Mouse (Mus musculus) MEL (cell line): Measurements from ENCODE around the gene Gmds. TPM values are rescaled to one million over a fixed set of nuclear protein-coding genes. Genes with fewer than 3 reads are reported as not detected.

ENCODE experiments used
- DNase-seq: peaks from one replicate; pipeline ENCODE4 v3.0.0; 2011; ENCODE audit warnings: low read depth, low spot score
- H3K27ac ChIP-seq: 2 replicates; pipeline ENCODE4 v1.5.1; 2012; ENCODE audit warnings: low read depth, mild to moderate bottlenecking, control low read depth, low read length, moderate library complexity; ENCODE audit not compliant: control insufficient read depth
- H3K27me3 ChIP-seq, 2 experiments: fragments of 150-350 bp in 1 of 2; sonication (generic) in 1 of 2; 2 replicates each; pipeline ENCODE4 v1.6.1; 2012; ENCODE audit warnings: low read length in 2 of 2, mild to moderate bottlenecking in 2 of 2, improper control_type of control experiment in 1 of 2, moderate library complexity in 1 of 2; ENCODE audit not compliant: insufficient read depth in 2 of 2, control insufficient read depth in 1 of 2
- H3K36me3 ChIP-seq, 2 experiments: 2 replicates each; pipeline ENCODE4 v1.6.1; 2012 to 2014; ENCODE audit warnings: low read length in 2 of 2, improper control_type of control experiment in 1 of 2, inconsistent platforms in 1 of 2, mild to moderate bottlenecking in 1 of 2; ENCODE audit not compliant: insufficient read depth in 2 of 2, control insufficient read depth in 1 of 2
- H3K4me1 ChIP-seq, 2 experiments: fragments of 150-350 bp in 1 of 2; sonication (generic) in 1 of 2; 2 replicates each; pipeline ENCODE4 v1.6.1; 2012; ENCODE audit warnings: low read length in 2 of 2, improper control_type of control experiment in 1 of 2, mild to moderate bottlenecking in 1 of 2; ENCODE audit not compliant: insufficient read depth in 2 of 2, control insufficient read depth in 1 of 2
- H3K4me3 ChIP-seq, 2 experiments: fragments of 150-350 bp in 1 of 2; sonication (generic) in 1 of 2; 2 replicates each; pipeline ENCODE4 v1.5.1; 2012; ENCODE audit warnings: low read depth in 2 of 2, low read length in 2 of 2, mild to moderate bottlenecking in 2 of 2, moderate library complexity in 2 of 2, control low read depth in 1 of 2, improper control_type of control experiment in 1 of 2; ENCODE audit not compliant: control insufficient read depth in 1 of 2, insufficient read depth in 1 of 2
- H3K79me2 ChIP-seq: 2 replicates; pipeline ENCODE4 v1.6.1; 2012; ENCODE audit warnings: mild to moderate bottlenecking, low read length, moderate library complexity; ENCODE audit not compliant: control insufficient read depth, poor library complexity, insufficient read depth
- H3K9ac ChIP-seq: 2 replicates; pipeline ENCODE4 v1.6.1; 2012; ENCODE audit warnings: low read depth, mild to moderate bottlenecking, control low read depth, low read length, moderate library complexity; ENCODE audit not compliant: control insufficient read depth, poor library complexity, severe bottlenecking
- H3K9me3 ChIP-seq: fragments of 150-350 bp; sonication (generic); replicated peaks from 2 replicates; pipeline ENCODE4 v1.6.1; 2012; ENCODE audit warnings: mild to moderate bottlenecking, low read length, improper control_type of control experiment, moderate library complexity; ENCODE audit not compliant: insufficient read depth
- BHLHE40 ChIP-seq: IDR thresholded peaks from 2 replicates; pipeline ENCODE4 v1.6.1; 2012; ENCODE audit warnings: low read depth, mild to moderate bottlenecking, inconsistent platforms, low read length, improper control_type of control experiment, borderline replicate concordance
- CHD1 ChIP-seq: IDR thresholded peaks from 2 replicates; pipeline ENCODE4 v1.6.1; 2012; ENCODE audit warnings: low read depth, mild to moderate bottlenecking, inconsistent platforms, low read length, improper control_type of control experiment
- CHD2 ChIP-seq: IDR thresholded peaks from 2 replicates; pipeline ENCODE4 v1.6.1; 2011; ENCODE audit warnings: low read length, improper control_type of control experiment
- CTCF ChIP-seq, 3 experiments: IDR thresholded peaks in 2 of 3; conservative IDR thresholded peaks in 1 of 3; 2 replicates each; pipeline ENCODE4 v1.5.1; 2011 to 2012; ENCODE audit warnings: low read length in 3 of 3, low read depth in 2 of 3, mild to moderate bottlenecking in 2 of 3, improper control_type of control experiment in 1 of 3, inconsistent platforms in 1 of 3, mixed read lengths in 1 of 3, moderate library complexity in 1 of 3; ENCODE audit not compliant: control insufficient read depth in 1 of 3, insufficient read depth in 1 of 3, poor library complexity in 1 of 3, severe bottlenecking in 1 of 3
- E2F4 ChIP-seq: IDR thresholded peaks from 2 replicates; pipeline ENCODE4 v1.6.1; 2011; ENCODE audit warnings: low read depth, low read length, improper control_type of control experiment, borderline replicate concordance
- ELF1 ChIP-seq: IDR thresholded peaks from 2 replicates; pipeline ENCODE4 v1.6.1; 2014; ENCODE audit warnings: low read depth, mild to moderate bottlenecking, inconsistent platforms, low read length, improper control_type of control experiment, moderate library complexity
- EP300 ChIP-seq, 2 experiments: IDR thresholded peaks; 2 replicates each; pipeline ENCODE4 v1.6.1; 2011; ENCODE audit warnings: improper control_type of control experiment in 2 of 2, low read length in 2 of 2, low read depth in 1 of 2, mild to moderate bottlenecking in 1 of 2
- ETS1 ChIP-seq: IDR thresholded peaks from 2 replicates; pipeline ENCODE4 v1.6.1; 2012; ENCODE audit warnings: low read depth, mild to moderate bottlenecking, inconsistent platforms, low read length, improper control_type of control experiment, moderate library complexity
- GABPA ChIP-seq: IDR thresholded peaks from 2 replicates; pipeline ENCODE4 v1.6.1; 2012; ENCODE audit warnings: low read depth, mild to moderate bottlenecking, inconsistent platforms, low read length, improper control_type of control experiment, moderate library complexity
- GATA1 ChIP-seq: IDR thresholded peaks from 2 replicates; pipeline ENCODE4 v1.6.1; 2011; ENCODE audit warnings: low read depth, low read length, improper control_type of control experiment
- HCFC1 ChIP-seq: IDR thresholded peaks from 2 replicates; pipeline ENCODE4 v1.6.1; 2012; ENCODE audit warnings: low read depth, mild to moderate bottlenecking, inconsistent platforms, low read length, improper control_type of control experiment, moderate library complexity
- JUND ChIP-seq: IDR thresholded peaks from 2 replicates; pipeline ENCODE4 v1.6.1; 2011; ENCODE audit warnings: low read depth, mild to moderate bottlenecking, improper control_type of control experiment, low read length
- KAT2A ChIP-seq: conservative IDR thresholded peaks from 2 replicates; pipeline ENCODE4 v1.6.1; 2012; ENCODE audit warnings: low read depth, low read length, improper control_type of control experiment, inconsistent platforms
- MAFK ChIP-seq: IDR thresholded peaks from 2 replicates; pipeline ENCODE4 v1.6.1; 2011; ENCODE audit warnings: low read depth, mild to moderate bottlenecking, low read length, improper control_type of control experiment, borderline replicate concordance
- MAX ChIP-seq: IDR thresholded peaks from 2 replicates; pipeline ENCODE4 v1.6.1; 2011; ENCODE audit warnings: low read length, improper control_type of control experiment
- MAZ ChIP-seq: IDR thresholded peaks from 2 replicates; pipeline ENCODE4 v1.6.1; 2012; ENCODE audit warnings: low read depth, mild to moderate bottlenecking, inconsistent platforms, low read length, improper control_type of control experiment
- MEF2A ChIP-seq: IDR thresholded peaks from 2 replicates; pipeline ENCODE4 v1.6.1; 2014; ENCODE audit warnings: low read depth, mild to moderate bottlenecking, inconsistent platforms, low read length, improper control_type of control experiment; ENCODE audit not compliant: poor library complexity, insufficient replicate concordance, severe bottlenecking; ENCODE audit errors: extremely low read depth
- MXI1 ChIP-seq: IDR thresholded peaks from 2 replicates; pipeline ENCODE4 v1.6.1; 2011; ENCODE audit warnings: mild to moderate bottlenecking, low read depth, low read length, improper control_type of control experiment
- MYB ChIP-seq: IDR thresholded peaks from 2 replicates; pipeline ENCODE4 v1.6.1; 2011; ENCODE audit warnings: mild to moderate bottlenecking, low read depth, low read length, improper control_type of control experiment
- MYC ChIP-seq: IDR thresholded peaks from 2 replicates; pipeline ENCODE4 v1.6.1; 2011; ENCODE audit warnings: low read depth, mild to moderate bottlenecking, low read length, improper control_type of control experiment, moderate library complexity
- NELFE ChIP-seq: IDR thresholded peaks from 2 replicates; pipeline ENCODE4 v1.6.1; 2011; ENCODE audit warnings: low read depth, low read length, improper control_type of control experiment
- NRF1 ChIP-seq: IDR thresholded peaks from 2 replicates; pipeline ENCODE4 v1.6.1; 2014; ENCODE audit warnings: low read depth, mild to moderate bottlenecking, inconsistent platforms, low read length, improper control_type of control experiment, moderate library complexity; ENCODE audit not compliant: poor library complexity, insufficient read depth, severe bottlenecking
- POLR2A ChIP-seq, 2 experiments: IDR thresholded peaks; 2 replicates each; pipeline ENCODE4 v1.6.1; 2011 to 2012; ENCODE audit warnings: low read length in 2 of 2, mild to moderate bottlenecking in 2 of 2, control low read depth in 1 of 2, improper control_type of control experiment in 1 of 2, low read depth in 1 of 2, moderate library complexity in 1 of 2; ENCODE audit not compliant: control insufficient read depth in 1 of 2, insufficient read depth in 1 of 2, poor library complexity in 1 of 2
- POLR2AphosphoS2 ChIP-seq: IDR thresholded peaks from 2 replicates; pipeline ENCODE4 v1.6.1; 2011; ENCODE audit warnings: low read length, improper control_type of control experiment
- POLR2AphosphoS5 ChIP-seq: IDR thresholded peaks from 2 replicates; pipeline ENCODE4 v1.6.1; 2012; ENCODE audit warnings: low read depth, borderline replicate concordance, mild to moderate bottlenecking, inconsistent platforms, low read length, moderate library complexity, mixed read lengths
- RAD21 ChIP-seq: IDR thresholded peaks from 2 replicates; pipeline ENCODE4 v1.6.1; 2011; ENCODE audit warnings: mild to moderate bottlenecking, low read depth, low read length, improper control_type of control experiment
- RCOR1 ChIP-seq: IDR thresholded peaks from 2 replicates; pipeline ENCODE4 v1.6.1; 2012; ENCODE audit warnings: low read depth, mild to moderate bottlenecking, inconsistent platforms, low read length, improper control_type of control experiment
- SIN3A ChIP-seq: IDR thresholded peaks from 2 replicates; pipeline ENCODE4 v1.6.1; 2012; ENCODE audit warnings: low read length, improper control_type of control experiment, inconsistent platforms
- SMC3 ChIP-seq: IDR thresholded peaks from 2 replicates; pipeline ENCODE4 v1.6.1; 2011; ENCODE audit warnings: low read depth, low read length, improper control_type of control experiment
- TAL1 ChIP-seq: IDR thresholded peaks from 2 replicates; pipeline ENCODE4 v1.6.1; 2012; ENCODE audit warnings: mild to moderate bottlenecking, inconsistent platforms, low read length, moderate library complexity, mixed read lengths
- TBP ChIP-seq: IDR thresholded peaks from 2 replicates; pipeline ENCODE4 v1.8.0; 2011; ENCODE audit warnings: low read depth, low read length, improper control_type of control experiment
- TCF12 ChIP-seq: IDR thresholded peaks from 2 replicates; pipeline ENCODE4 v1.6.1; 2014; ENCODE audit warnings: low read depth, mild to moderate bottlenecking, inconsistent platforms, low read length, improper control_type of control experiment, moderate library complexity
- UBTF ChIP-seq: IDR thresholded peaks from 2 replicates; pipeline ENCODE4 v1.6.1; 2012; ENCODE audit warnings: low read depth, mild to moderate bottlenecking, inconsistent platforms, low read length, improper control_type of control experiment, moderate library complexity, borderline replicate concordance; ENCODE audit not compliant: insufficient read depth
- USF1 ChIP-seq: IDR thresholded peaks from 2 replicates; pipeline ENCODE4 v1.6.1; 2014; ENCODE audit warnings: low read depth, mild to moderate bottlenecking, inconsistent platforms, low read length, improper control_type of control experiment, moderate library complexity
- USF2 ChIP-seq, 2 experiments: IDR thresholded peaks; 2 replicates each; pipeline ENCODE4 v1.6.1; 2011 to 2012; ENCODE audit warnings: improper control_type of control experiment in 2 of 2, low read length in 2 of 2, borderline replicate concordance in 1 of 2, inconsistent platforms in 1 of 2, low read depth in 1 of 2, mild to moderate bottlenecking in 1 of 2; ENCODE audit not compliant: insufficient read depth in 1 of 2
- ZC3H11A ChIP-seq: IDR thresholded peaks from 2 replicates; pipeline ENCODE4 v1.6.1; 2012; ENCODE audit warnings: low read depth, mild to moderate bottlenecking, inconsistent platforms, low read length, improper control_type of control experiment
- ZKSCAN1 ChIP-seq: IDR thresholded peaks from 2 replicates; pipeline ENCODE4 v1.6.1; 2012; ENCODE audit warnings: low read depth, mild to moderate bottlenecking, inconsistent platforms, low read length, improper control_type of control experiment, moderate library complexity
- ZMIZ1 ChIP-seq: IDR thresholded peaks from 2 replicates; pipeline ENCODE4 v1.6.1; 2012; ENCODE audit warnings: low read depth, mild to moderate bottlenecking, inconsistent platforms, low read length, improper control_type of control experiment, moderate library complexity
- ZNF384 ChIP-seq: IDR thresholded peaks from 2 replicates; pipeline ENCODE4 v1.6.1; 2012; ENCODE audit warnings: low read depth, mild to moderate bottlenecking, inconsistent platforms, low read length, improper control_type of control experiment
- polyA plus RNA-seq, 2 experiments: library from polyadenylated mRNA; stranded (reverse) in 1 of 2; unstranded in 1 of 2; fragments of >175 nt in 1 of 2; fragments of >200 nt in 1 of 2; gene quantifications; 2 replicates each; pipeline versions ENCODE4 v1.2.1 to v1.2.4; 2012; ENCODE audit warnings: low replicate concordance in 2 of 2, low read depth in 1 of 2; ENCODE audit not compliant: insufficient read length in 2 of 2, insufficient read depth in 1 of 2, missing spikeins in 1 of 2
- total RNA-seq: library from RNA; depleted of rRNA; stranded (reverse); fragments of 300-350 nt; gene quantifications from 2 replicates; pipeline ENCODE4 v1.2.3, GENCODE M21; 2012

Gene Gmds
- total and polyA plus RNA-seq, 3 experiments: 17.4 to 32.2 TPM; not detected in 1

- Histone ChIP-seq H3K4me1 (no peaks in the 10 kb centered on the region), H3K27ac (no peak overlapping the region), H3K36me3 (no peaks in the 10 kb centered on the region), H3K9me3 (no peaks in the 10 kb centered on the region), H3K4me3 (no peak overlapping the region), H3K27me3 (no peaks in the 10 kb centered on the region), H3K9ac (no peak overlapping the region), H3K79me2 (no peaks in the 10 kb centered on the region)
- TF ChIP-seq MYB (no peak), SIN3A (no peak), MAZ (no peak), E2F4 (no peak), MXI1 (no peak), POLR2AphosphoS2 (no peak), JUND (no peak), POLR2A (IDR thresholded peaks at IDR 0.05; ENCODE audit: control insufficient read depth in 1 of 2, insufficient read depth in 1 of 2, low read depth in 1 of 2, low read length in 2 of 2, poor library complexity in 1 of 2) (no peak), BHLHE40 (no peak), GABPA (no peak), GATA1 (peak; percentile 20; the same call in 1 of the 2 replicates), MYC (no peak), CTCF (IDR thresholded peaks at IDR 0.05 in 2 of 3, conservative IDR thresholded peaks at IDR 0.05 in 1 of 3; ENCODE audit: control insufficient read depth in 1 of 3, insufficient read depth in 1 of 3, low read depth in 2 of 3, low read length in 3 of 3, poor library complexity in 1 of 3, severe bottlenecking in 1 of 3) (peak; percentile 46 to 82 (median 63)), SMC3 (peak; percentile 94), ZC3H11A (peak; percentile 76), ZNF384 (no peak), MEF2A (no peak), CHD2 (no peak), TCF12 (no peak), NELFE (no peak), HCFC1 (no peak), RCOR1 (no peak), MAX (no peak), TAL1 (no peak), ZKSCAN1 (no peak), NRF1 (no peak), ZMIZ1 (no peak), USF2 (IDR thresholded peaks at IDR 0.05; ENCODE audit: borderline replicate concordance in 1 of 2, insufficient read depth in 1 of 2, low read depth in 1 of 2, low read length in 2 of 2) (no peak), USF1 (no peak), ELF1 (no peak), POLR2AphosphoS5 (no peak), CHD1 (no peak), MAFK (no peak), UBTF (no peak), EP300 (IDR thresholded peaks at IDR 0.05; ENCODE audit: low read depth in 1 of 2, low read length in 2 of 2) (no peak), TBP (no peak), ETS1 (no peak), KAT2A (no peak), RAD21 (peak; percentile 79)
- peak; percentile 73 for DNase-seq
Measured at GRCm38 (mm10) chr13:32297398-32297797, 41.1 kb downstream of the Gmds start.
